Mouse (Mus musculus) E14TG2a.4 (cell line): ENCODE data around the gene Slc30a5.

ENCODE experiments used
- CTCF ChIP-seq: conservative IDR thresholded peaks from 2 replicates; pipeline ENCODE4 v1.5.1; 2014; ENCODE audit warnings: low read length
- NANOG ChIP-seq: IDR thresholded peaks from 2 replicates; pipeline ENCODE4 v1.6.1; 2014; ENCODE audit warnings: borderline replicate concordance, low read length, mixed read lengths

DNA sequence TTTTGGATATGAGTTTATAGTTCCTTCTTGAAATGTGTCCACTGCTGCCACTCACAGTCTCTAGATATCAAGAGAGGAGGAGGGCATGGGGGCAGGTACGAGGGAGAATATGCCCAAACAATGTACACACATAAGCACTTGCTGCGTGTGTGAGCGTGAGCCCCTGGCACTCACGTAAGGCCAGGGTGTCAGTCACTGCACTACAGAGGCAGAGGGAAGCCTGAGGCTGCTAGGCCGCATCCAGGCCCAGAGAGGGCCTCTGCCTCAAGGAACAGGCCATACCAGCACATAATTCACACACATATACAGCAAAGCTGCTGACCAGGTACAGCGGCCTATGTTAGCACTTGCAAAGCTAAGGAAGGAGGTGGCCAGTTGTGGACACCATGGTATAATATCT, 2.1 kb downstream of the Slc30a5 start:
- TF ChIP-seq CTCF (no peak), NANOG (no peak)
